Mouse (Mus musculus) stomach, postnatal 0 days (tissue): ENCODE measurements around the gene Tardbp. TPM values are rescaled to one million over a fixed set of nuclear protein-coding genes. Genes with fewer than 3 reads are reported as not detected.
A peak's percentile ranks its signal among the peaks of the same experiment; 100 is the strongest.

Experiments used
- ATAC-seq: fragments of 200-750 bp; cut with Nextera tagmentation; 2 replicates; pipeline ENCODE4 v1.8.0; 2017; ENCODE audit not compliant: low FRiP score, low TSS enrichment
- DNase-seq: peaks from one replicate; pipeline ENCODE4 v3.0.0-alpha.2; 2016; ENCODE audit warnings: low spot score
- H3K27ac ChIP-seq: fragments of 300-500 bp; sonication (generic); replicated peaks from 2 replicates; pipeline ENCODE4 v1.5.1; 2014; ENCODE audit warnings: mild to moderate bottlenecking, control low read depth
- H3K27me3 ChIP-seq: fragments of 300-500 bp; sonication (generic); 2 replicates; pipeline ENCODE4 v1.6.1; 2014; ENCODE audit warnings: low read length; ENCODE audit not compliant: control insufficient read depth, insufficient read depth
- H3K36me3 ChIP-seq: fragments of 300-500 bp; sonication (generic); 2 replicates; pipeline ENCODE4 v1.6.1; 2014; ENCODE audit warnings: low read length, mixed read lengths; ENCODE audit not compliant: control insufficient read depth, insufficient read depth
- H3K4me1 ChIP-seq: fragments of 300-500 bp; sonication (generic); replicated peaks from 2 replicates; pipeline ENCODE4 v1.6.1; 2014; ENCODE audit warnings: antibody characterized with exemption; ENCODE audit not compliant: control insufficient read depth, insufficient read depth
- H3K4me2 ChIP-seq: fragments of 300-500 bp; sonication (generic); replicated peaks from 2 replicates; pipeline ENCODE4 v1.6.1; 2014; ENCODE audit warnings: low read depth, mild to moderate bottlenecking, control low read depth, moderate library complexity
- H3K4me3 ChIP-seq: fragments of 300-500 bp; sonication (generic); 2 replicates; pipeline ENCODE4 v1.5.1; 2014; ENCODE audit warnings: low read depth, low read length, control low read depth
- H3K9ac ChIP-seq: fragments of 300-500 bp; sonication (generic); 2 replicates; pipeline ENCODE4 v1.6.1; 2014; ENCODE audit warnings: mild to moderate bottlenecking, low read length, control low read depth, mixed read lengths
- H3K9me3 ChIP-seq: fragments of 300-500 bp; sonication (generic); 2 replicates; pipeline ENCODE4 v1.6.1; 2016; ENCODE audit warnings: low read length; ENCODE audit not compliant: control insufficient read depth
- CTCF ChIP-seq: IDR thresholded peaks from 2 replicates; pipeline ENCODE4 v1.5.1; 2016; ENCODE audit warnings: antibody characterized with exemption, low read depth, mild to moderate bottlenecking, moderate library complexity
- EP300 ChIP-seq: optimal IDR thresholded peaks from 2 replicates; pipeline ENCODE3; 2016; ENCODE audit warnings: antibody characterized with exemption
- WGBS: fragments of 180-500 bp; shearing (Covaris S2); extraction: QIAGEN DNeasy Blood & Tissue Kit; methylation state at CpG from one replicate; pipeline ENCODE4 v1.1.7; 2014; 5-methylcytosine and 5-hydroxymethylcytosine counted together
- polyA plus RNA-seq: library from polyadenylated mRNA; unstranded; fragments of >200 nt; fragmentation: Nextera tagmentation; extraction: Ambion mirVana; gene quantifications from 2 replicates; pipeline ENCODE4 v1.2.1, GENCODE M21; 2015

Gene Tardbp
- polyA plus RNA-seq, 1 experiment from 2014 or later = 106 TPM

DNA sequence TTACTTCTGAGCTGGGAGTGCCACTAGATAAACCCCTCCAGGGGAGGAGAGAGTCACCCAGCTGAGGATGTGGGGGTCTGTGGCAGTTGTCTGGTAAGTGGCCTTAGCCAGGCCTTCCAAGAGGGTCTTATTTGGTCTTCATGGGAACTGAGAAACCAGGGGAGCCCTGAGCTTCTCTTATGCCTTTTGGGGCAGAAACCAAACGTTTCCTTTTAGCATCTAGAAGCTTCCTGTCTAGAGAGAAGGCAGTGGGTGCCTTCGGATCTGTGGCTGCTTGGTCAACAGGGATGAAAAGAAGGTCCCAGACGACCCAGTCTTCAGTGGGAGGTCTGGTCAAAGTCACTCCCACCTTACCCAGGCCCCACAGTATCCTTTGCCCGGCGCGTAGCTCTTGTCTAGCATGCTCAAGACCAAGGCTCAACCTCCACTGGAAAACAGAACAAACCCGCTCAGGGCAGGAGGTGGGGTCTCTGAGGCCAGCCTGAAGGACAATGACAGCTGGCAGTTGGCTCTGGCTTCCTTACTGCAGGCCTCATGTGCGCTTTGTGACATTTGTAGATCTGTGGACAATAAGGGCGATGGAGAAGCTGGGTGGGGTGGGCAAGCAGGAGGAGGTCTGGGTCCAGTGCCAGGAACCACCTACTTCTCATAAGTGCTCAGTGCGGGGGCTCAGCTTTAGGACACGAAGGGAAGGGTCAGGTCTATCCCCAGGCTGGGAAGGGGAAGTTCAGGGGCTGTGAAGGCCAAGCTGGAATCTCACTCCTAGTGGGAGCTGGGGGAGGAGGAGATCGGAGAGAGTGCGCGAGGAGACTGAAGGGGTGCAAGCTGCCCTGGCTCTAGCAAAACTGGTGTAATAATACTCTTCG lies 16.7 kb upstream of the Tardbp start, which contains the start of gene Gm572:
Gm572 (plus strand) TSS at position 27 of the 866 bp plus-strand sequence.
- no peaks in the 10 kb centered on the region for H3K36me3 ChIP-seq
- H3K9ac ChIP-seq = peak within 1 kb of the TSS; percentile 27; the same call in 1 of the 2 replicates
- H3K4me2 ChIP-seq = peak within 1 kb of the TSS; percentile 46
- WGBS = 55% methylated on average over 15 of the region's 15 CpGs
- H3K27me3 ChIP-seq = no peaks in the 10 kb centered on the region
- no peak within 1 kb of the TSS for H3K4me3 ChIP-seq
- TF ChIP-seq CTCF (no peak), EP300 (no peak)
- DNase-seq (no peak), ATAC-seq (peak; percentile 38; the same call in 1 of the 2 replicates)
- no peaks in the 10 kb centered on the region for H3K4me1 ChIP-seq
- H3K27ac ChIP-seq = no peak within 1 kb of the TSS
- H3K9me3 ChIP-seq = no peaks in the 10 kb centered on the region

DNA sequence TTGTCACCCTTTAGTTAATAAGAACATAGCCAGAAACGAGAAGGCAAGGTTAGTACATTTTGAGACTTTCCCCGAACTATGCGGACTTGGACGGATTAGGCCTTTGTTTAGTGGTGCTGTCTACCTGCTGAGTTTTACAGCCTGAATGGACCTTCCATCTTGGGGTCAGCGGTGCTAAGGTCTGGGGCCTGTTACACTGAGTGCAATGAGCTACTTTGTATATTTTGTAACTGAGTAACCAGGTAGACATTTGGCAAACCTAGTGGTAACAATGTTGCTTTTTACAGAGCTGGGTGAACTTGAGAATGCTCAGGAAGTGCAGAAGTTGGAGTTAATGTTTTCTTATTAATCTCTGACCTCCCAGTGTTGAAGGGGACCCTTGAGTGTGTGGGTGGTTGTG lies 14.3 kb upstream of the Tardbp start:
- ATAC-seq (no peak), DNase-seq (no peak)
- Histone ChIP-seq H3K36me3 (no peaks in the 10 kb centered on the region), H3K4me2 (no peak overlapping the region), H3K27ac (no peak overlapping the region), H3K9ac (no peak overlapping the region), H3K4me1 (no peaks in the 10 kb centered on the region), H3K27me3 (no peaks in the 10 kb centered on the region), H3K4me3 (no peak overlapping the region), H3K9me3 (no peaks in the 10 kb centered on the region)
- TF ChIP-seq CTCF (no peak), EP300 (no peak)
- 83% methylated on average over 5 of the region's 5 CpGs for WGBS

DNA sequence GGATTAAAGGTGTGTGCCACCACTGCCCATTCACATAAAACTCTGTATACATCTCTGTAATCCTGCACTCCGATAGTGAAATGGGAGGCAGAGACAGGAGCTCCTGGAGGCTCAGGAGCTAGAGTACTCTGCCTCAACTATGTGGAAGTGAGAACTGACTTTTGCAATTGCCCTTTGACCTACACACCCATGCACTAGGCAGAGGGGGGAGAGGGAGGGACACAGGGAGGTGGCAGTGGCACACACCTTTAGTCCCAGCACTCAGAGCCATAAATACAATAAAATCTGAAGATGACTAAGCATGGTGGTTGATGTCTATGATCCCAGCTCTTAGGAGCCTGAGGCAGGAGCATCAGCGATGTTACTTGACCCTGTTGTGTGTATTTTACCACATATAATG lies 12.6 kb upstream of the Tardbp start:
- TF ChIP-seq CTCF (no peak), EP300 (no peak)
- Histone ChIP-seq H3K9me3 (no peaks in the 10 kb centered on the region), H3K36me3 (no peaks in the 10 kb centered on the region), H3K27ac (no peak overlapping the region), H3K27me3 (no peaks in the 10 kb centered on the region), H3K4me1 (no peaks in the 10 kb centered on the region), H3K9ac (no peak overlapping the region), H3K4me3 (no peak overlapping the region), H3K4me2 (no peak overlapping the region)
- DNase-seq = no peak
- 74% methylated on average over 2 of the region's 2 CpGs for WGBS
- ATAC-seq = no peak; the same call in 1 of the 2 replicates

DNA sequence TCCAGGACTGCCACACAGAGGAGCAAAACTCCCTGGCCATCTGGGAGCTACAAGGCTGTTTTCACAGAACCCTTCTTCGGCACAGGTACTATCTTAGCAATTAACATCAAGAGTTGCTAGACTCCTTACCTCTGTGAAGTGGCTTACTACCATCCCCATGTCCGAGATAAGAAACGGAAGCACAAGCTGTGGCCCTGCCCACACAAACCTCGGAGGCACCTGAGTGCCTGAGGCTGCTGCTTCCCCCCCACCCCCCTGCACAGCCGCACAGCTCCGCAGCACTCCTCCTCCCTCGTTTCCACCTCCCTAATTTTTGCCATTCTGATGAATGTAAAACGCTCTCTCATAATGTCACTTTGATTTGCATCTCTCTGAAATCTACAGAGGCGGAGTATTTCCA lies 11.5 kb upstream of the Tardbp start:
- ATAC-seq (no peak), DNase-seq (no peak)
- Histone ChIP-seq H3K27me3 (no peaks in the 10 kb centered on the region), H3K4me3 (no peak overlapping the region), H3K4me2 (no peak overlapping the region), H3K4me1 (no peaks in the 10 kb centered on the region), H3K27ac (no peak overlapping the region), H3K9ac (no peak overlapping the region), H3K9me3 (no peaks in the 10 kb centered on the region), H3K36me3 (no peaks in the 10 kb centered on the region)
- 39% methylated on average over 9 of the region's 9 CpGs for WGBS
- no peak for TF ChIP-seq CTCF
- no peak for TF ChIP-seq EP300

DNA sequence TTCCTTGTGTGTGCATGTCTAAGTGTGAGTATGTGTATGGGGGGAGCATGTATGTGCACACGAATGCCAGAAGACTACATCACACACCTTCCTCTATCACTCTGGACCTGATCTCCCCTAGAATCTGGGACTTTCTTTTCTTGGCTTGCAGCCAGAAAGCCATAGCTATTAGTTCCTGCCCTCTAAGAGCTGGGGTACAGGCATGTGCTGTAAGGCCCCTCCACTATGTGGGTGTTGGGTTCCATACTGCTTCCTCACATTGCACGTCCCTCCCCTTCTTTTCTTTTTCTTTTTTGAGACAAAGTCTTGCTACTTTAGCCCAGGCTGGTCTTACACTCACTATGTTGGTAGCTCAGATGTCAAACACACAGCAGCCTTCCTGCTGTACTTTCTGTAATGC lies 8.5 kb upstream of the Tardbp start:
- Histone ChIP-seq H3K36me3 (no peaks in the 10 kb centered on the region), H3K27me3 (no peaks in the 10 kb centered on the region), H3K9ac (no peak overlapping the region), H3K4me2 (no peak overlapping the region), H3K4me3 (no peak overlapping the region), H3K9me3 (no peaks in the 10 kb centered on the region), H3K27ac (no peak overlapping the region), H3K4me1 (no peaks in the 10 kb centered on the region)
- ATAC-seq (no peak), DNase-seq (no peak)
- no peak for TF ChIP-seq CTCF
- TF ChIP-seq EP300 = no peak
- 74% methylated on average over 2 of the region's 2 CpGs for WGBS

DNA sequence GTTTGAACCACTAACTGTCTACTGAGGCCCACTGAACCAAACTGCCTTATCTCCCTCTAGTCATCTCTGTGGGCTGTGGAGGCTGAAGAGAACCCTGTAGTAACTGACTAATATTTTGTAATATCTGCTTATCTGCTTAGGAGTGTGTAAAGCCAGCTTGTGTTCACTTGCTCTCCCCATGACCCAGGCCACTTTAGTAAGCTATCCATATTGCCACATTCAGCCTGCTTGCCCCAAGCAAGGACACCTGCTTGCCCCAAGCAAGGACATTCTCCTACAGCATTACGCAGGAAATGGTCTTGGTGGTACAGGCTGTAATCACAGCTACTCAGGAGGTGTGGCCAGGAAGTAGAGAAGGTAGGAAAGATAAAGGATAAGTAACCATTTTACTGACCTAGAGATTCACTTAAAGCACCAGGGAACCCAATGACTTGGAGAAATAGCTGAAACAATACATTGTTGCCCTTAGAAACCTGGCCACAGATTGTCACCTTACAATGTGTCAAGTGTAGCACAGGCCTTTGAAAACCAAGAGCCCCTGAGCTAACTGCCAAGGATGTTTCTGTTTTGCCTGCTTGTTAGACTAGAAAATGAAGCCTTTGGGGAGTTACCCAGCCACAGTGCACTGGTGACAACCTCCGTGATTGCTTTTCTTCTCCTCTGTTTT lies 6.7 kb upstream of the Tardbp start:
- DNase-seq (no peak), ATAC-seq (peak; percentile 34; the same call in 1 of the 2 replicates)
- Histone ChIP-seq H3K9me3 (no peaks in the 10 kb centered on the region), H3K4me1 (no peaks in the 10 kb centered on the region), H3K36me3 (no peaks in the 10 kb centered on the region), H3K27me3 (no peaks in the 10 kb centered on the region), H3K27ac (no peak overlapping the region), H3K9ac (no peak overlapping the region), H3K4me2 (no peak overlapping the region), H3K4me3 (no peak overlapping the region)
- TF ChIP-seq CTCF (no peak), EP300 (no peak)
- 70% methylated on average over 2 of the region's 2 CpGs for WGBS
